Mouse (Mus musculus): ENCODE measurements around the gene Adh4.

DNA sequence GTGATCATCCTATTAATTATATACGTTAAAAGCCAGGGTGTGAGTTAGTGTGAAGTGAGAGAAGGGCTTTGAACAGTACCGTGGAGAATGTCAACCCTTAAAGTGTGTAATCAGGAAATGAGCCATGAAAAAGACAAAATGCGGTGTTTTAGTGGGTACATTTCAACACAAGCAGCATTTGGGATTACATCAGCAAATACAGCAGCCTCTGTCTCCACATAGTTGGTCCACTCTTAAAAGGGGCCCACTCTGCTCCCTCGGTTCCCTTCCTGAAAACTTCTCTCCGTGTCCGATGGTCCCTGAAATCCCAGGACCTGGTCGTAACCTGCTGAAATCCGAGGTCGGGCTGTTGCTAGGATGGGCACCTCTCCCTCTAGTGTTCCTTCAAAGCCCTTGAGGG lies 26.9 kb downstream of the Adh4 start:
- TF ChIP-seq POLR2A (IDR thresholded peaks at IDR 0.05; ENCODE audit: low read depth, low read length) (no peak), CTCF (IDR thresholded peaks at IDR 0.05; ENCODE audit: extremely low read depth, insufficient read length, insufficient replicate concordance, low read depth, low read length) (no peak)
